Mouse (Mus musculus): ENCODE measurements at regions not wholly inside any gene's neighbourhood (a gene's known extent, or its start where the extent isn't known, plus 50 kb on each side); places are given as distances from the start of the nearest gene placed in this dataset.

DNA sequence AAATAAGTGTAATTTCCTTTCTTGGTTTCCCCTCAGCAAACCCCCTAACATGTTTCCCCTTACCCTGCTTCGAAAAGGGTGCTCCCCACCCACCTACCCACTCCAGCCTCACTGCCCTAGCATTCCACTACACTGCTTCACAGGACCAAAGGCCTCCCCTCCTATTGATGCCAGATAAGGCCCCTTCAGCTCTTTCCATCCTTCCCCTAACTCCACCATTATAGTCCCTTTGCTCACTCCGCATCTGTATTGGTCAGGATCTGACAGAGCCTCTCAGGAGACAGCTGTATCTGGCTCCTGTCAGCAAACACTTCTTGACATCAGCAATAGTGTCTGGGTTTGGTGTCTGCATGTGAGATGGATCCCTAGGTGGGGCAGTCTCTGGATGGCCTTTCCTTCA is 267.3 kb upstream of the Flrt2 start:
- no peak overlapping the region for H3K4me3 ChIP-seq (ENCODE audit: low read depth, low read length)
- H3K27ac ChIP-seq (ENCODE audit: low read depth, low read length): no peak overlapping the region
- H3K9ac ChIP-seq (ENCODE audit: low read length): no peak overlapping the region
- H3K4me2 ChIP-seq (ENCODE audit: low read depth, low read length, severe bottlenecking): no peak overlapping the region
- no peaks in the 10 kb centered on the region for H3K9me3 ChIP-seq (ENCODE audit: control insufficient read depth, low read length)
- H3K27me3 ChIP-seq (ENCODE audit: control insufficient read depth, insufficient read depth, low read length): no peaks in the 10 kb centered on the region
- H3K4me1 ChIP-seq (replicated peaks; ENCODE audit: control insufficient read depth, insufficient read depth, low read length): no peaks in the 10 kb centered on the region
- DNase-seq (ENCODE audit: low spot score): no peak
- WGBS: 80% methylated on average over 2 of the region's 2 CpGs
- no peak for ATAC-seq (replicated peaks; ENCODE audit: low FRiP score)
- H3K36me3 ChIP-seq (ENCODE audit: control insufficient read depth, insufficient read depth, low read length): no peaks in the 10 kb centered on the region

DNA sequence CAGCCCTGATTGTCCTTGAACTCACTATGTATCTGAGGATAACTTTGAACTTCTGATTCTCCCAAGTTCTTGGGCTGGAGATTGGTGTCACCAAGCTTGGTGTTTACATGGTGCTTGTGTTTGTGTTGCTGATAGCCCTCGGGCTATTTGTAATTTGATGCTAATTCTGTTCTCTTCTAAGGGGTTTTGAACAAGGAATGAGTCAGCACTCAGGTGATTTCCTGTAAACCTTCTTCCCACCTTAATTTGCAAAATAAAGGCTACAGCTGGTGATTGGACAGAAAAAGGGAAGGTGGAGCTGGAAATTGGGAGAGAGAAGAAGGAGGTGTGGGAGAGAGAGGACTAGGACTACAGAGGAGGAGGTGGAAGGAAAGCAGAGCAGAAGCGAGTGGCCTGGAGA is 254.8 kb upstream of the Flrt2 start:
- Histone ChIP-seq H3K4me1 (replicated peaks; ENCODE audit: control insufficient read depth, insufficient read depth, low read length) (no peaks in the 10 kb centered on the region), H3K36me3 (ENCODE audit: control insufficient read depth, insufficient read depth, low read length) (no peaks in the 10 kb centered on the region), H3K27me3 (ENCODE audit: control insufficient read depth, insufficient read depth, low read length) (no peaks in the 10 kb centered on the region), H3K27ac (ENCODE audit: low read depth, low read length) (no peak overlapping the region), H3K4me2 (ENCODE audit: low read depth, low read length, severe bottlenecking) (no peak overlapping the region), H3K4me3 (ENCODE audit: low read depth, low read length) (no peak overlapping the region), H3K9me3 (ENCODE audit: control insufficient read depth, low read length) (no peaks in the 10 kb centered on the region), H3K9ac (ENCODE audit: low read length) (no peak overlapping the region)
- WGBS: 66% methylated on average over 2 of the region's 2 CpGs
- ATAC-seq (replicated peaks; ENCODE audit: low FRiP score) (no peak), DNase-seq (ENCODE audit: low spot score) (no peak)

DNA sequence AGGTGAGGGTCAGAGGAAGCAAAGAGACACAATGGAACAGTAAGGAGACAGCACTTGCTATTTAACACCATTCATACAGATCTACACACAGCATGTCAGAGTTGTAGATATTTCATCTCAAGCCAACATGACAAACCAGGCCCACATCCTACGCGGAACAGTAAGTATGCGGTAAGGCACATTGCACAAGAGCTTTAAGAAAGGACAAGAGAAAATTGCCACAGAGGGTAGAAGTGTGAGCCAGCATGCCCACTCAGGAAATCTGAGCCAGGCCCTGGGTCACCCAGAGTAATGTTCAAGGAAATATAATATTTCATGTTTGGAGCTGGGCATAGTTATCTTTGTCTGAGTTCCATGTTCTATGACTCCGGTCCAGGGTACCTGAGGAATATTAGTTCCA is 234.5 kb upstream of the Flrt2 start:
- Histone ChIP-seq H3K4me2 (ENCODE audit: low read depth, low read length, severe bottlenecking) (no peak overlapping the region), H3K4me1 (replicated peaks; ENCODE audit: control insufficient read depth, insufficient read depth, low read length) (no peaks in the 10 kb centered on the region), H3K9me3 (ENCODE audit: control insufficient read depth, low read length) (no peaks in the 10 kb centered on the region), H3K4me3 (ENCODE audit: low read depth, low read length) (no peak overlapping the region), H3K36me3 (ENCODE audit: control insufficient read depth, insufficient read depth, low read length) (no peaks in the 10 kb centered on the region), H3K27ac (ENCODE audit: low read depth, low read length) (no peak overlapping the region), H3K9ac (ENCODE audit: low read length) (no peak overlapping the region), H3K27me3 (ENCODE audit: control insufficient read depth, insufficient read depth, low read length) (no peaks in the 10 kb centered on the region)
- DNase-seq (ENCODE audit: low spot score) (no peak), ATAC-seq (replicated peaks; ENCODE audit: low FRiP score) (no peak)
- WGBS: 98% methylated on average over 4 of the region's 4 CpGs

DNA sequence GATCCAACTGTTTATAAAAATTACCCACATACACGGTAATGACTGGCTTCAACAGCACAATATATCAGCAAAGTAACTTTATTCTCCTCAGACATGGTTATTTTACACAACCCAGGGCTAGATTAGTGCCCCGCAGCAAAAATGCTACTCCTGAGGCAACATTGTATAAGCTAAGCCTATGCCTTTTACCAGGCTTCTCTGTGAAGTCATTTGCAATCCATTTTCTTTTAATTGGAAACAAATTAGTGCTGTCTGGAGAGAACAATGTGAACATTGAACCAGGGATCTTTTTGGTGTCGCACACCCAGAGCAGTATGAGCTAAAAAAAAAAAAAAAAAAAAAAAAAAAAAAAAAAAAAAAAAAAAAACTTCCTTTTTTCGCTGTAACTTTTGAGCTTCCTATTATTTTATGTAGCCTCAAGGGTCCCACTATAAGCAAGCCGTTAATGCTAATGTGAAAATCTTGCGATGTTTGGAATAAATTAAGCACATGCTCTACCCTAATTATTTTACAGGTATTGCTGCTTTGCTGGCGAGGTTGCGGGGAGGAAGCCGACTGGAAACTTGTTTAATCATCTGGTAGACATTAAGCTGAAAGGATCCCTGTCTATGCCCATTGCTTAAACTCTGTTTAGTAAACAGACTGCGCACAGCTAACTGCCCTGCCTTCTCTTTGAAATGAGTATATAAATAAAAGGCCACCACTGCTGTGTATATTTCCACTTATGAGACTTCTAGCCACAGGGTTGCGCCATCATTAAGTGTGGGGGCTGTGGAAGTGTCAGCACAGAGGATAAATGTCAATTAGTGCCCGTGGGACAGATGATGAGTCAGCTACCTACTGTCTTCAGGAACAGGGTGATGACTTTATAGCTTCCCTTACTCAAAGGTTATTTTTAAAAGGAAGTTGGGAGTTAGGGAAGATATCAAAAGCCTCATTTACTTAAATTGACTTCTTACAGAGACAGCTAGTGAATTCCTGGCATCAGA is 225.2 kb upstream of the Flrt2 start:
- Histone ChIP-seq H3K4me1 (replicated peaks; ENCODE audit: control insufficient read depth, insufficient read depth, low read length) (peaks cover 2% of the 10 kb centered on the region; the same call in 1 of the 2 replicates), H3K9ac (ENCODE audit: low read length) (no peak overlapping the region), H3K27ac (ENCODE audit: low read depth, low read length) (no peak overlapping the region), H3K36me3 (ENCODE audit: control insufficient read depth, insufficient read depth, low read length) (no peaks in the 10 kb centered on the region), H3K9me3 (ENCODE audit: control insufficient read depth, low read length) (no peaks in the 10 kb centered on the region), H3K4me2 (ENCODE audit: low read depth, low read length, severe bottlenecking) (no peak overlapping the region), H3K4me3 (ENCODE audit: low read depth, low read length) (no peak overlapping the region), H3K27me3 (ENCODE audit: control insufficient read depth, insufficient read depth, low read length) (peaks cover 2% of the 10 kb centered on the region; the same call in 1 of the 2 replicates)
- WGBS: 28% methylated on average over 12 of the region's 12 CpGs
- ATAC-seq (replicated peaks; ENCODE audit: low FRiP score): peak; percentile 62
- DNase-seq (ENCODE audit: low spot score): peak; percentile 51

DNA sequence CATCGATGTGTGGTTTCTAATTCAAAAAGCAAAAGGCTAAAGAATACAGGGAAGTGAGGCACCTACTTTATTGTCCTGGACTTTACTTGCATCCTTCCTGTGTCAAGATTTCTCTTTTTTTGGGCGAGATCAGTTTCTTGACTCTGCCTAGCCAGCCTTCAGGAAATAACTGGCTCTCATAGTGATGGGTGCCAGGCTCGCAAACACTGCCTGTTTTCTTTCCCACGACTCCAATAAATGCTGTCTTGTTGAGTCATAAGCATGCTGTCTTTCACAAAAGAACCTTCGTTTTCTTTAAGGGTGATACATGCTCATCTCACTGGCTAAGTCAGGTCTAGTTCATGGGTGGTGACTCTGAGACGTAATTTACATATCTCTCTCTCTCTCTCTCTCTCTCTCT is 222.1 kb upstream of the Flrt2 start:
- Histone ChIP-seq H3K4me1 (replicated peaks; ENCODE audit: control insufficient read depth, insufficient read depth, low read length) (peaks cover 2% of the 10 kb centered on the region; the same call in 1 of the 2 replicates), H3K4me2 (ENCODE audit: low read depth, low read length, severe bottlenecking) (no peak overlapping the region), H3K9me3 (ENCODE audit: control insufficient read depth, low read length) (no peaks in the 10 kb centered on the region), H3K27me3 (ENCODE audit: control insufficient read depth, insufficient read depth, low read length) (no peaks in the 10 kb centered on the region), H3K36me3 (ENCODE audit: control insufficient read depth, insufficient read depth, low read length) (no peaks in the 10 kb centered on the region), H3K9ac (ENCODE audit: low read length) (no peak overlapping the region), H3K27ac (ENCODE audit: low read depth, low read length) (no peak overlapping the region), H3K4me3 (ENCODE audit: low read depth, low read length) (no peak overlapping the region)
- 79% methylated on average over 6 of the region's 6 CpGs for WGBS
- ATAC-seq (replicated peaks; ENCODE audit: low FRiP score): no peak
- no peak for DNase-seq (ENCODE audit: low spot score)

DNA sequence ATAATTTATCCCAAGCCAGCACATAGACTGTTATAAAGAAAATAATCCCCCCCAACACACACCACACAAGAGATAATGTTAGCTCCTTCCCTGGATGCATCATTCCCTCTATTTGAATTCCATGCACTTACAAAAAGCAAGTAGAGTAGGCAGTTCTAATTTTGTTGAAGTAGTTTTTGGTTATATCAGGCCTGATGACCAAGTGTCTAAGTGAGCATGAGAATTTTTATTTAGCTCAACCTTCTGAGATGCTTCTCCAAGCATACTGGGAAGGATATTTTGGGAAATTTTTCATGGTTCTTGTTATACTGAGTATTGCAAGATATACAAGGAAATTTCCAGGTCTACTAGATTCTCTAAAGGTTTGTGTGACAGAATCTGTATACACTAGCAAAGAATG is 205.5 kb upstream of the Flrt2 start:
- DNase-seq (ENCODE audit: low spot score) (no peak), ATAC-seq (replicated peaks; ENCODE audit: low FRiP score) (no peak)
- H3K4me2 ChIP-seq (ENCODE audit: low read depth, low read length, severe bottlenecking): no peak overlapping the region
- no peaks in the 10 kb centered on the region for H3K27me3 ChIP-seq (ENCODE audit: control insufficient read depth, insufficient read depth, low read length)
- no peaks in the 10 kb centered on the region for H3K4me1 ChIP-seq (replicated peaks; ENCODE audit: control insufficient read depth, insufficient read depth, low read length)
- no peaks in the 10 kb centered on the region for H3K36me3 ChIP-seq (ENCODE audit: control insufficient read depth, insufficient read depth, low read length)
- H3K9me3 ChIP-seq (ENCODE audit: control insufficient read depth, low read length): no peaks in the 10 kb centered on the region
- no peak overlapping the region for H3K4me3 ChIP-seq (ENCODE audit: low read depth, low read length)
- H3K27ac ChIP-seq (ENCODE audit: low read depth, low read length): no peak overlapping the region
- H3K9ac ChIP-seq (ENCODE audit: low read length): no peak overlapping the region

DNA sequence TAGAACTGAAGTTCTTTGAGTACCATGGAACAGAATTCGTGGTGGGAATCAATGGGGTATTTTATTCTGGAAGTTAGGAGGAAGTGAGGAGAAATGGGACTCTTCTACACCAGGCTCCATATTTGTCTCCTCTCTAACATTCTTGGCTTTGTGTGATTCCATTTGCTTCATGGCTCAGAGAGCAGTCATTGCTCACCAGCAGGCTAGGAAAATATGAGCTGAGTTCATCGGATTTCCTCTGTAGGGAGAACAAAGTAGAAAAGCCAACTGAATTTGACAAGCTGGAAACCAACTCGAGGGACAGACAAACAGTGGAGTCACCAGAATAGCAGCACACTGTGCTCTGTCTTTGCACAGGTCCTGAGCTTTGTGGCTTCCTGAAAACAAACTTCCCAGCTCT is 203.7 kb upstream of the Flrt2 start:
- no peak overlapping the region for H3K27ac ChIP-seq (ENCODE audit: low read depth, low read length)
- no peak overlapping the region for H3K9ac ChIP-seq (ENCODE audit: low read length)
- WGBS: 75% methylated on average over 3 of the region's 3 CpGs
- no peaks in the 10 kb centered on the region for H3K4me1 ChIP-seq (replicated peaks; ENCODE audit: control insufficient read depth, insufficient read depth, low read length)
- H3K4me2 ChIP-seq (ENCODE audit: low read depth, low read length, severe bottlenecking): no peak overlapping the region
- no peak for ATAC-seq (replicated peaks; ENCODE audit: low FRiP score)
- H3K36me3 ChIP-seq (ENCODE audit: control insufficient read depth, insufficient read depth, low read length): no peaks in the 10 kb centered on the region
- no peaks in the 10 kb centered on the region for H3K27me3 ChIP-seq (ENCODE audit: control insufficient read depth, insufficient read depth, low read length)
- H3K4me3 ChIP-seq (ENCODE audit: low read depth, low read length): no peak overlapping the region
- no peaks in the 10 kb centered on the region for H3K9me3 ChIP-seq (ENCODE audit: control insufficient read depth, low read length)
- DNase-seq (ENCODE audit: low spot score): no peak

DNA sequence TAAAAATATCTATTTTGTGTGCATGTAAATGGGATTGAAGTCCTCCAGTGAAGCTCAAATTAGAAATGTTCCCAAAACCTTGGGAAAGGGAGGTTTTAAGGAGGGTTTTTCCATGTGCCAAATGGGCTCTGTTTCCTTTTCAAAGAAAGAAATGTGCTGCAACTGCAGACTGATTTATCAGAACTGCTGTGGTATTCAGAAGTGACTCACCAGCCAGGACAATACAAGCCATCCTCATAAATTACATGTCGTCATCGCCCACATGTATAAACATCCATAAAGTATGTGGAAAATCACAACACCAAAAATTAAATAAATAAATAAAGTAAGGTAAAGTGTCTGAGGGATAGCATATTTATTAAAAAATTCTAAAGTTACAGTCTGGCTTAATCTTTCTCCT is 202.7 kb upstream of the Flrt2 start:
- WGBS: 96% methylated on average over 2 of the region's 2 CpGs
- H3K27me3 ChIP-seq (ENCODE audit: control insufficient read depth, insufficient read depth, low read length): no peaks in the 10 kb centered on the region
- no peak for DNase-seq (ENCODE audit: low spot score)

DNA sequence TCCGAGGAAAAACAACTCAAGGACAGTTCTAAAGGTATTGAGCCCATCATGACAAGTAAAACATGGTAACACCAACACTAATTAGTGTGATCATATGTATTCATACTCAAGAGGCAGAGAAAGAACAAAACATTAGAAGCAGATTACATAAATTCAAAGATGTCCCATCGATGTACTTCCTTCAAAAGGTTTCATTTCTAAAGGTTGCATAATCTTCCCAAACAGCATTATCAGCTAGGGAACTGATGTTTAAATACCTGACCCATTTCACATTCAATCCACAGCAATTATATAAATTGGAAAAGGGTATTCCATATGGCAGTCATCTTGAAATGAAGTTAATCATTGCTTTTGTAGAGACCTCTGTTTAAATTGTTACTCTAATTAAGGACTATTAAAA is 202.2 kb upstream of the Flrt2 start:
- Histone ChIP-seq H3K27me3 (ENCODE audit: control insufficient read depth, insufficient read depth, low read length) (no peaks in the 10 kb centered on the region), H3K9me3 (ENCODE audit: control insufficient read depth, low read length) (no peaks in the 10 kb centered on the region), H3K9ac (ENCODE audit: low read length) (no peak overlapping the region), H3K4me3 (ENCODE audit: low read depth, low read length) (no peak overlapping the region), H3K4me2 (ENCODE audit: low read depth, low read length, severe bottlenecking) (no peak overlapping the region), H3K36me3 (ENCODE audit: control insufficient read depth, insufficient read depth, low read length) (no peaks in the 10 kb centered on the region), H3K27ac (ENCODE audit: low read depth, low read length) (no peak overlapping the region), H3K4me1 (replicated peaks; ENCODE audit: control insufficient read depth, insufficient read depth, low read length) (no peaks in the 10 kb centered on the region)
- ATAC-seq (replicated peaks; ENCODE audit: low FRiP score) (no peak), DNase-seq (ENCODE audit: low spot score) (no peak)
- WGBS: 81% methylated on average over 2 of the region's 2 CpGs

More for the DNA sequence above, 202.7 kb upstream of the Flrt2 start:
- Histone ChIP-seq H3K9me3 (ENCODE audit: control insufficient read depth, low read length) (no peaks in the 10 kb centered on the region), H3K4me1 (replicated peaks; ENCODE audit: control insufficient read depth, insufficient read depth, low read length) (no peaks in the 10 kb centered on the region), H3K27ac (ENCODE audit: low read depth, low read length) (no peak overlapping the region), H3K9ac (ENCODE audit: low read length) (no peak overlapping the region), H3K4me3 (ENCODE audit: low read depth, low read length) (no peak overlapping the region), H3K36me3 (ENCODE audit: control insufficient read depth, insufficient read depth, low read length) (no peaks in the 10 kb centered on the region), H3K4me2 (ENCODE audit: low read depth, low read length, severe bottlenecking) (no peak overlapping the region)
- ATAC-seq (replicated peaks; ENCODE audit: low FRiP score): no peak
